Mouse (Mus musculus) Patski (cell line): ENCODE measurements around the gene Wipf3. TPM values are rescaled to one million over a fixed set of nuclear protein-coding genes. Genes with fewer than 3 reads are reported as not detected.

Source experiments
- ATAC-seq: fragments of 100-300 bp; one replicate; pipeline ENCODE4 v1.8.0; 2021
- CTCF ChIA-PET: fragments of 350-600 bp; sonication (Branson Sonifier 250); formaldehyde crosslinking; loops from one replicate; lab custom pipeline; 2022; ENCODE audit warnings: inconsistent platforms; lab: Charles Lee
- POLR2A ChIA-PET: fragments of 350-600 bp; sonication (Branson Sonifier 250); formaldehyde crosslinking; loops from one replicate; lab custom pipeline; 2022; ENCODE audit warnings: antibody characterized with exemption, inconsistent platforms; lab: Charles Lee
- DNase-seq: peaks from one replicate; pipeline ENCODE4 v3.0.0-alpha.2; 2011; ENCODE audit warnings: low read depth, low spot score
- H3K27me3 ChIP-seq: fragments of 371-371 bp; one replicate; pipeline ENCODE4 v1.5.1; 2021
- CTCF ChIP-seq: fragments of 100-300 bp; IDR thresholded peaks from one replicate; pipeline ENCODE4 v1.5.1; 2021
- in situ Hi-C: fragments of 300-500 bp; cut with MboI; formaldehyde crosslinking; loops from 3 replicates; pipeline ENCODE4 v1.11.1; 2018; ENCODE audit warnings: low pct_unique_long_range_greater_than_20kb, mixed read lengths
- polyA plus RNA-seq: library from polyadenylated mRNA; unstranded; gene quantifications from one replicate; pipeline ENCODE4 v1.2.3, GENCODE M21; 2021

Wipf3 gene
- polyA plus RNA-seq, 1 experiment from 2014 or later, result 4.5 TPM

DNA sequence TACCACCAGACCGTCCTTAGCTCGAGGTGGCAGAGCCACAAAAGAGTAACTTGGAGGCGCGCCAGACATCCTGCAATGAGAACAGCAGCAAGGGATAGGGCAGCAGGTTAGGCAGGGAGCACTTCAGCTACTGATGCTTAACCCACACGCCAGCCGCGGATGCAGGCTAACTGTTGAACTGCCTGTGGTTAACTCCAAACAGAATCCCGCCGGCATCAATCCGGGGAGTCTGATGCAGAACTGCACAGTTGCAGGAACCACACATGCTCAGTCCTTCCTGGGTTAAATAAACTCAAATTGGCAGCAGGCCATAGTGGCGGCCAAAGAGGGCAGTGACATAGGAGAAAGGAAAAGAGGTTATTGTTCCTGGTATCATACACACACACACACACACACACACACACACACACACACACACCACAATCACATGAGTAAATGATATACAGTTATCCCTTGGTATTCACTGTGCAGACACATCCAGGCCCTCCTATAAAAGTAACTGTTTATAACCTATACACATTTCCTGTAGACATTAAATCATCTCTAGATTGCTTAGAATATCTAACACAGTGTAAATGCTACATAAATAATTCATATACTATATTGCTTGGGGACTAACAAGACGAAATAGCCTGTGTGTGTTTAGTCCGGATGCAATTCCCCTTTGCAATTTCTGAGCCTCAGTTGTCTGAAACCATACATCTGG, 119.1 kb downstream of the Wipf3 start:
- in situ Hi-C loops, result no loop called here
- CTCF ChIA-PET, result no interaction called here
- no peak for TF ChIP-seq CTCF
- H3K27me3 ChIP-seq, result no peaks in the 10 kb centered on the region
- ATAC-seq (no peak), DNase-seq (no peak)
- POLR2A ChIA-PET, result no interaction called here

DNA sequence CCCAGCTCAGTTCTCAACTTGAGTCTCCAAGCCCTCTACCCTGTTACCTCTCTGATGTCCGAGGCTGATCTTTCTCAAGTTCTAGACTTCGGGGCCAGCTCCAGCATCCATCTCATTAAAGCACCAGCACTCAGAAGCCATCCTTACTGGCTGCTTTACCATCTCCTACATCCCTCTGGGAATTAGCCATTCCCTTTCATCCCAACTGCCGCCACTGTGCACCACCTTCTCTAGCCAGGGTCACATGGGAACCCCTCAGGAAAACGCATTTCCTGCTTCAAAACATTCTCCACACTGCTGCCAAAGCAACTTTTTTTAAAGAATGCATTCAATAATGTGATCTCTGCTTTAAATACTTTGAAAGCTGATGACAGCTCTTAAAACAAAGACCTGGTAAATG, 119.9 kb downstream of the Wipf3 start:
- ChIA-PET CTCF (no interaction called here), POLR2A (no interaction called here)
- no peak for TF ChIP-seq CTCF
- DNase-seq (no peak), ATAC-seq (no peak)
- in situ Hi-C loops, result no loop called here
- no peaks in the 10 kb centered on the region for H3K27me3 ChIP-seq

DNA sequence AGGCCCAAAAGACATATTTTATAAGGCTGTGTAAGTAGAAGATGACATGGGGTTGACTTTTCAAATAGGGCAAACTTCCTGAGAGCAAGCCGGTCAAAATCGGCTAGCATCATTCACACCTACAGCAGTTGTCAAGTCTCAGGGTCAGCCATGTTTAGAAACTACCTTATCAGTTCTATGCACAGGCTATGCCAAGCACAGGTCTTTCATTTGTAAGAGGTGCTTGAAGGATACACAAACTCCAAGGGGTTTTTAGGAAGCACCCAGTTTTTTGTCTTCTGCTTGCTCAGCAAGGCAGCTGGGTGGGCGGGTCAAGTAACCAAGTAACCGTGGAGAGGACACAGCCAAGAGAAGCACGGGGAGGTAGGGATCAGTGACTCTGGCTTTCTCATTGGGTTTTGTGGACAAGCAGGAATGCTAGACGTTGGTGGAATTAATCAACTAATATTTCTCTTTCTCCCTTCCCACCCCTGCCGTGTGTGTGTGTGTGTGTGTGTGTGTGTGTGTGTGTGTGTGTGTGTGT, 121.5 kb downstream of the Wipf3 start:
- H3K27me3 ChIP-seq, result no peaks in the 10 kb centered on the region
- POLR2A ChIA-PET, result interaction anchor here (0.6 to 0.7 kb wide), 3 partner anchors 148 to 1194 kb away, joined by 3 to 4 read pairs (median 3); no protein-coding TSS in a partner anchor
- no peak for ATAC-seq
- DNase-seq, result no peak
- in situ Hi-C loops, result no loop called here
- CTCF ChIA-PET, result interaction anchor here (1.2 to 1.7 kb wide), 2 partner anchors 9 to 159 kb away, joined by 3 to 6 read pairs; no protein-coding TSS in a partner anchor
- TF ChIP-seq CTCF, result no peak

DNA sequence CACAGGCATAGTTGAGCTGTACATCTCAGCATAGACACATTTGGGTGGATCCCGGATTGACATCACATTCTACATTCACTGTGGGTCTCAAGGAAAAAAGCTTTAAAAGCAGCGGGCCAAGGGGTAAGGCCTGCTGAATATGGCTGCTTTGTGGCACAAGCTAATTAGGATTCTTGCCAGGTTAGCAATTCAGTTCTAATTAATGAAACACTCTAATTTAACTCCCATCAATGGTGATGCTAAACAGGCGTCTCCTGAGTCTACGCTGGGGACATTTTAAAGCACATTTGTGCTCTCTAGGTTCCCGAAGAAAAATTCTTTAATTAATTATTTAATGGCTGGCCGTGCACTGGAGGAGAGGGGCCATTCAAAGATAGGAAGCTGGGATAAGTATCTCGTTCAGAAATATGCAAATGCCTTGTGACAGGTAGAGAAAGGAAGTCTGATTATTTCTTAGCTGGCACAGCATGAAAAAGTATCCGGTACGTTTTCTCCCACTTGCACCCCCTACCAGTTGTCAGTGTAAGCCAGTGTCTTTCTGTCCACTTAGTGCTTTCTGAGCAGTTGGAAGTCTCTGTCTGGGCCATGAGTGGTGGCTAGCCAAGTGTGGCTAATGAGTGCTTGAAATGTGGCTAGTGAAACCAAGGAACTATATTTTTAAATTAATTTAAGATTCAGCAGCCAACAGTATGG, 123.5 kb downstream of the Wipf3 start:
- ATAC-seq, result no peak
- POLR2A ChIA-PET, result no interaction called here
- CTCF ChIA-PET, result no interaction called here
- TF ChIP-seq CTCF, result no peak
- no peak for DNase-seq
- H3K27me3 ChIP-seq, result no peaks in the 10 kb centered on the region
- in situ Hi-C loops, result no loop called here

Other genes with a start within 250 kb of the Wipf3 start
- 0.21 TPM for gene Prr15, start 103.8 kb upstream of the Wipf3 start, polyA plus RNA-seq
- gene Scrn1, start 136.9 kb downstream of the Wipf3 start, polyA plus RNA-seq, result 5.2 TPM
- 9.6 TPM for gene Plekha8, start 165.5 kb downstream of the Wipf3 start, polyA plus RNA-seq
- gene Fkbp14, start 167.7 kb downstream of the Wipf3 start, polyA plus RNA-seq, result 21.6 TPM